Mouse (Mus musculus) forelimb bud, embryonic 11.5 days (tissue): ENCODE data around the gene Kank2.

Experiments used
- DNase-seq: peaks from one replicate; pipeline ENCODE4 v3.0.0-alpha.2; 2012; ENCODE audit warnings: low read depth, low spot score

Gene Kank2

DNA sequence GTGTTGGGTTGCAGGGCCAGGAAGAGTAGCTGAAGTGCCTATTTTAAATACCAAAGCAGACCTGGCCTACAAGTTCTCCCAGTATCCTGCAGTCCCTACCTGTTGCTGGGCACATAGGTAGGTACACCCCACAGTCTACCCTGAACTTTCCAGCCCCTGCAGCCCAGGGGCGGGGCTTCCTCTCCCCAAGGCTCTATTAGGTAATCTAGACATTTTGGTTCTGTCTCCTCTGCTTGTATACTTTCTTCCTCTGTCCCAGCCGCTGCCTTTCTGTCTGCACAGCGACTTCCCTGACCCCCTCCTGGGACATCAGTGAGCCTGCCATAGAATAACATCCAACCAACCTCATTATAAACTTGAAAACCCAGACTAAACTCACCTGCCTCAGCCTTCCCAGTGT lies 48.2 kb downstream of the Kank2 start:
- DNase-seq, result no peak

DNA sequence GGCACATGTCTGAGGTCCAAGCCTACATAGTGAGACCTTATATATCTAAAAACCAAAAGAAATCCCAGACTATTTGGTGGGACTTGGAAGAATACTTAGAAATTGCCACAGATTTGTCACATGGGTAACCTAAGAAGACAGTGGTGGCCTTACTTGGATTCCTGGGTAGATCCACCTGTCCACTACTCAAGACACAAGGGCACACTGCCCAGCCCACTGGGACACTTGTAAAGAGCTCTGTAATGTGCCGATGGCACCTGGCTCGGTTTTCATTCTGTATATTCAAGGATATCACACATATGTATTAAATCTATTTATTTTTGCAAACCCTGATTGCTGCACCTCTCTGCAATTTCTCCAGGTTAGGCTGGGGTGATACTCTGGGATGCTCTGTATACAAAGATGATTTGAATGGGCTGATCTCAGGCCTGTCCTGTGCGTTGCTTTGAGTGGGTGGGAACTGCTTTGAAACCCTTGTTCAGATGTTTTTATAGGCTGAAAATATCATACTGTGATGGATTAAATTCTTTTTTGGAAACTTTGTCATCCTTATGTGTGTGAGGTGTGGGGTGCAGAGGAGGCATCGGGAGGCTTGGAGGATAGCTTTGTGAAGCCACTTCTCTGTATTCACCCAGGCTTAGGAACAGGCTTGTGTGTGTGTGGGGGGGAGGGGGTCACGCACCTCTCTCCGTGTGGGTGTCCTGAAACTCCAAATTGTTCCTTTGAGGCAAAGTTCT lies 49.0 kb downstream of the Kank2 start:
- no peak for DNase-seq

DNA sequence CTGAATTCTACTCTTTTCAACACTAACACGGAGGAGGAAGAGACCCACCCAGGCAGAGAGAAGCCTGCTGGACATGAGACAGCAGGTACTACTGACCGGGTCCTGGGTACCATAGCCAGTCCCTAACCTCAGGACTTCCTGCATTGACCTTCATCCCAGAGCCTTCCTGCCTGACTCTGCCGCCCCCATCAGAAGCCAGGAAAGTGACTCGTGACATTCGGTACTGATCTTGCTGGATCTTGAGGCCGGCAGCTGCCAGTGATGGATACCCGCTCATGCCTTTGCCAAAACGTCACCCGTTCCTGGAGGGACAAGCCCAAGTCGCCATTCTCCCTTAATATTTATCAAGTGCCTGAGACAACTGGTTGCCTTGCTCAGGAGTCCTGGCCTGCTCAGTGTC lies 50.1 kb downstream of the Kank2 start:
- DNase-seq, result no peak

DNA sequence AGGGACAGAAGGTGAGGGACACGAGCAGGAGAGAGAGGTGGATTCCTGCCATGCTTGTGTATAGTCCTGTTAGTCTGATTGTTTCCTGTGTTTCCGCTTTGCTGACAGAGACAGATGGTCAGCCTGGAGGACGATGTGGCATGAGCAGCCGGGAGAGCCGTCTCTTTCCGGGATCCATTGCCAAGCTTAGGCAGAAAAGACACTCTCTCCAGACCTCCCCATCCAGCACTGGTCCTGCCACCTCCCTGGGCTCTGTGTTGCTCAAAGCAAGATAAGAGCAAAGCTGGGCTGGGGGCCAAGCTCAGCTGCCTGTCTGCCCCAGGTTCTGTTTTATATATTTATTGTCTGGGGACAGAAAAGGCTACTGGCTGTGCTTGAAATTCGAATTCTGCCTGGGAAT lies 50.5 kb downstream of the Kank2 start:
- no peak for DNase-seq

DNA sequence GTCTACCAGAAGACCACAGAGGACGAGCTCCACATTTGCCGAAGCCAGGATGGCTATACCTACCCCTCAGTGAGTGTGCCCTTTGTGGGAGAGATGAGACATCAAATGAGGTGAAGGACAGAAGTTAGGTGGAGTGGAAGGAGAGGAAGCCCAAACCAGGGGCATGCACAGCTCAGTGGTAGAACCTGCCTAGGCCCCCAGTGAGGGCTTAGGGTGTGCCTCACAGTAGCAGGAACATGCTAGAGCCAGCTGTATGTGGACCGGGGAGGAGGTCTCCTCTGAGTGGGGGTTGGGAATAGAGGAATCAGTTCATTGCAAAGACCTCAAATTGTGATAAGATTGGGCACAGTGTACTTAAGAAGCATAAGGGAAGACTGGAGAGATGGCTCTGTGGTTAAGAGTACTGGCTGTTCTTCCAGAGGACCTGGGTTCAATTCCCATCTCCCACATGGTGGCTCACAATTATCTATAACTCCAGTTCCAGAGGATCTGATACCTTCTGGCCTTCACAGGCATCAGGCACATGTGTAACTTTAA lies 51.2 kb downstream of the Kank2 start:
- DNase-seq, result no peak

DNA sequence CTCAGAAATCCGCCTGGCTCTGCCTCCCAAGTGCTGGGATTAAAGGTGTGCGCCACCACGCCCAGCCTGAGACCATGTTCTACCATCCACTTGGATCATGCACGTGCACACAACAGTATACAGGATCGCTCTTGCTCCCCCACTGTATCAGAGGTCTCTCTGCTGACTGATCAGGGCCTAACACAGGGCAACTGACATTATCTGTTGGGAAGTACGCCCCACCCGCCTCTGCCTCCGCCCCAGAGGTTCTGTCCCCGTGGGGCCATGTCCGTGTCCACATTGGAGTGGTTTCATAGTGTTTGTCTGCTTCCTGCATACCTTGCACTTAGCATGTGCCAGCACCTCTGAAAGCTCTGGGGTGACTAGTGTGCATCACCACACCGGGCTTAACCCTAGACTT lies 57.0 kb downstream of the Kank2 start:
- DNase-seq, result no peak

DNA sequence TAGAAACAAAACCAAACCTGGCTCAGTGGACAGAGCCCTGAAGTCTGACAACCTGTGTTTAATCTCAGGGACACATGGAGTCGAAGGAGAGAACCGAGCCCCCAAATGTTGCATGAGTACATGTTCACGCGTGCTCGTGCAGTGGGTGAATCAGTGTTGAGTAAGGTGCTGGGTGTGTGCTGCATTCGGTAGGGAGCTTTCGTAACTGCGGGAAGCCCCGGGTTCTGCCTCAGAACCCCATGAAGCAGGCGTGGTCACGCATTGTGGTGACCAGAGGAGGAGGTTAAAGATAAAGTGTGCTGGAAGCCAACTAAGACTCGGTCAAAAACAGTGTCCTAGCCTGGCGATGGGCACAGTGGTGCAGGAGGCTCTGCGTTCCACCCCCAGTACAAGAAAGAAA lies 58.1 kb downstream of the Kank2 start:
- no peak for DNase-seq

DNA sequence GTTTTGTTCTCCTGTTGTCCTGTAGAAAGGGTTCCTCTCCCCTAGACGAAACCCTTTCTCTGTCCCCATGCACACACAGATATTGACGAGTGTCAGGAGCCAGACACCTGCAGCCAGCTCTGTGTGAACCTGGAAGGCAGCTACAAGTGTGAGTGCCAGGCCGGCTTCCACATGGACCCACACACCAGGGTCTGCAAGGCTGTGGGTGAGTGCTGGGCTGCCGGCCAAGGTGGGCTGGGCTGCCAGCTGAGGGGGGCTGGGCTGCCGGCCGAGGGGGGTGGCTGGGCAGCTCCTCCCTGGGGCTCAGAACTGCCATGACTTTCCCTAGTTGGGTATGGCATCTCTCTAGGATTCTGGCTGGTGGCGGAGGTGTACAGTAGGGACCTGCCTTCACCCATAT lies 59.8 kb downstream of the Kank2 start:
- no peak for DNase-seq

DNA sequence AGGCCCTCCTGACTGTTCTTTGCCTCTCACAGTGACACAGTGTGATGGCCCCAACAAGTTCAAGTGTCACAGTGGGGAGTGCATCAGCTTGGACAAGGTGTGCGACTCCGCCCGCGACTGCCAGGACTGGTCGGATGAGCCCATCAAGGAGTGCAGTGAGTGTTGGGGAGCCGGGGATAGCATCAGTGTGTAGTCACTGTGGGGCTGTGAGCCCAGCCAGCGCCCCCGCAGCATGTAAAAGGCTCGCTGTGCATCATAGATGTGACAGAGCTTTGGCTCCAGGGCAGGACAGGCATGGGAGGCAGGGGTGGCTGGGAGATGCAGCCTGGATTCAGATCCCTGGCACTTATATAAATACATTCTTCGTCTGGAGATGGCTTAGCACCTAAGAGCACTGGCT lies 61.4 kb downstream of the Kank2 start:
- no peak for DNase-seq

DNA sequence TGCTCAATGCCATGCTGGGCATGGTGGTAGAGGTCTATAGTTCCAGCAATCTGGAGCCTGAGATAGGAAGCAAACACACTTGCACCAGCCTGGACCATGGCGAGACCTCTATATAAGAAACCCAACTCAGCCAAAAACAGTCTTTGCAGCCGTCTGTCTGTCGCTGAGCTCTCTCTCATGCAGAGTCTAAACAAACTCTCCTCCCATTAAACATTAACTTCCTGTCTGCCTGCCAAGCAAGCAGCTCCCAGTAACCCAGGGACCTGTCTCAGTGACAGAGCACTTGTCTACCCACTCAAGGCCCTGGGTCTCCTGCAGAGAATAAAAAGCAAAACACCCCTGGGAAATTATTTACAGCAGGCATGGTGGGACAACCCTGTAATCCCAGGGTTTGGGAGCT lies 62.0 kb downstream of the Kank2 start:
- no peak for DNase-seq

DNA sequence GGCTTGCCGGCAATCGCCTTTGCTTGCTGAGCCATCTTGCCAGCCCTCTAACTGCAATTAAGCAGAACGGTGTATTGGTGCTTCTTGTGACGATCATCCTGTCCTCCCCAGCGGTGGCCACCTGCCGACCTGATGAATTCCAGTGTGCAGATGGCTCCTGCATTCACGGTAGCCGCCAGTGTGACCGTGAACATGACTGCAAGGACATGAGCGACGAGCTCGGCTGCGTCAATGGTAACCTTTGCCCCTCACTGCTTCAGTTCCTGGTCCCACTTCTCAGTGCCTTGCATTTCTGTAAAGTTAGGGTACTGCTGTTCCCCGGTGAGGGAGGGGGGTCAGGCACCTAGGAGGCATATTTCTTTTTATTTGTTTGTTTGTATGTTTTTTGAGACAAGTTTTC lies 63.4 kb downstream of the Kank2 start:
- DNase-seq, result no peak

DNA sequence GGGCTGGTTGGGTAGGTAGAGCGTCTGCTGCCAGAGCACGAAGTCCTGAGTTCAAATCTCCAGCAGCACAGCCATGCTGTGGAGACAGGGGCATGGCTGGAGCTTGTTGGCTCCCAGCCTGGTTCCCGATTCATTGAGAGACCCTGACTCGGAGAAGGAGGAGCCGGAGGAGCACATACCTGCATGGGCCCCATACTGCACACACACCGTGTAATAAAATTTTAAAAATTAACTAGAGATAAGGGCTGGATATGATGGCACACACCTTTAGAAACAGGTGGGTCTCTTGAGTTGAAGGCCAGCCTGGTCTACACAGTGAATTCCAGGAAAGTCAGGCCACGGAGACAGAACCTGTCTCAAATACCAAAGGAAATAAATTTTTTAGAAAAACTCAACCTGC lies 64.6 kb downstream of the Kank2 start:
- no peak for DNase-seq

DNA sequence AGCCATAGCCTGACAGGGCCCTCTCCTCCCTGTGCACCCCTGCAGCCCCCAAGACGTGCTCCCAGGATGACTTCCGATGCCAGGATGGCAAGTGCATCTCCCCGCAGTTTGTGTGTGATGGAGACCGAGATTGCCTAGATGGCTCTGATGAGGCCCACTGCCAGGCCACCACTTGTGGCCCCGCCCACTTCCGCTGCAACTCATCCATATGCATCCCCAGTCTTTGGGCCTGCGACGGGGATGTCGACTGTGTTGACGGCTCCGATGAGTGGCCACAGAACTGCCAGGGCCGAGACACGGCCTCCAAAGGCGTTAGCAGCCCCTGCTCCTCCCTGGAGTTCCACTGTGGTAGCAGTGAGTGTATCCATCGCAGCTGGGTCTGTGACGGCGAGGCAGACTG lies 65.1 kb downstream of the Kank2 start:
- no peak for DNase-seq

DNA sequence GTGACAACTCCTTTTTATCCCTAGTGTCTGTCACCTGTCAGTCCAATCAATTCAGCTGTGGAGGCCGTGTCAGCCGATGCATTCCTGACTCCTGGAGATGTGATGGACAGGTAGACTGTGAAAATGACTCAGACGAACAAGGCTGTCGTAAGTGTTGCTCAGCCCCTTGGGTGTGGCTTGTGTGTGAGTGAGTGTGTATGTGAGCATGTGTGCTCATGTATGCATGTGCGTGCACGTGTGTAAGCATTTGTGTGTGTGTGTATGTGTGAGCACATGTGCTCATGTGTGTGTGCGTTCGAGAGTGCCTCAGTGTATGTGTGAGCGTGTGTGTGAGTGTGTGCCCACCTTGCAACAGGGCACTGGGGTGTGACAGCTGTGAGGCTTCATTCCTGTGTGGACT lies 66.3 kb downstream of the Kank2 start:
- no peak for DNase-seq

DNA sequence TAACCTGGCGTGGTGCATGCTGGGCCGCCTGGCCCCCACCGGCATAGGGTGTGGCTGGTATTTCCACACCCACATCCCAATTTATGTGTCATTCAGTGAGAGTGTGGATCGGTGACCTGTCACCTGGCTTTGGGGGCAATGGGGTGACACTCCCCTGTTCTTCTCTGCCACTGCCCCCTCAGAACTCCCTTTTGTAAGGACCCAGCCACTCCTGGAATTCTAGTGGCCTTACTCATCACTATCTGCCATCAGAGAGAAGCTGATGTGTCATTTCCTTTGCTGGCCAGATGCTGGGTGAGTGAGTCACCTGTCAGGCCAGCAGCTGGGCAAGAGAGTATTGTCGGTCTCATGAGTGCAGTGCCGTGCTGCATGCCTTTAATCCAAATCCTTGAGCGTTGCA lies 69.3 kb downstream of the Kank2 start:
- no peak for DNase-seq

DNA sequence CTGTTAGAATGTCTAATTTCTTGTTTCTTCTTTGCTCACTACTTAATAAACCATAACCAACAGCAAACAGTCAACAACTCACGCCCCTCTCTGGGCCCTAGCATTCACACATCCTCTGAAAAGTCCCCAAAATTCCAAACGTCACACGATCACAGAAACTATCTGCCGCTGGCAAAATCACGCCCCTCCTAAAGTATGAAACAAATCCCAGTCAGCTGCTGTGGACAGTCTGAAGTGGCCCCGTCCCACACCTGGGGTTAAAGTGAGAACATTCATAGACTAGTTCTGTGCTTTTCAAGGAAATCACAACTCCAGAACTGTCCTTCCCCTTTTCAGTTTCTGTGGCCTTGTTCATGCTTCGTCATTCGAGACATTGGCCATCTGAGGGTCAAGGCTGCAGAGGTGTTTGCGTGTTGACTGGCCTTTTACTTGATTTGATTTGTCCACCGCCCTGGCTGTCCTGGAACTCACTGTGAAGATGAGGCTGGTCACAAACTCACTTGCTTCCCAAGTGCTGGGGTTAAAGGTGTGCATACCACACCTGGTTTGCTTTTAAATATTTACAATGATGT lies 70.2 kb downstream of the Kank2 start:
- no peak for DNase-seq

DNA sequence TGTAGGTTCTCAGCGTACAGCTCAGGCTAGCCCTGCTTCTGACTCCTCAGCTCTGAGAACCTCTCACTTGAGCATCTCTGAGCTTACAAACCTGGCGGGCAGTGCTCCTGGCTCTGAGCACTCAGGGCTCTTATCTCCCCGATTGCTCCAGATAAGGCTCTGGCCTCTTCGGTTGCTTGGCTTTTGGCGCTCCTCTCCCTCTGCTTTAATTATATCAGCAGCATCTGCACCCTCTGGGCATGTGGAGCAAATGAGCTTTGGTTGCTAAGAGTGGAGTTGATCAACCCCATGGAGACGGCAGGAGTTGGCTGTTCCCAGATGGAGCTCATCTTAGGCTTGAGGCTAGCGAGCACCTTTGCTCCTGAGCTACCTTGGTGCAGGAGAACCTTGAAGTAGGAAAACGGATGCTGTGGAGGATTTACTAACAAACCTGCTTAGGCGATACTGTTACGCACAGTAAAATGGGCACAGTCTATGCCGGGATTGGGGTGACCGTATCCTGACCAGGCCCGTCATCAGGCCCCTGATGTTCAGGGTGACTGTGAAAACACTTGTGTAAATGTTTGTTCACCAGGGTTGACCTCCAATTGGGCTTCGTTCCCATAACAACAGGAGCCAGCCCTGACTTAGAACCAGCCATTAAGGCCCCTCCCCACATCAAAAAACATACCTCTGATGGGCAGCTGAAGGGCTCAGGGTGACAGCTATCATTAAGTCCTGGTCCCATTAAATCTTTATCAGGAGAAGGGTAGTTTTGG lies 72.1 kb downstream of the Kank2 start:
- DNase-seq, result no peak

DNA sequence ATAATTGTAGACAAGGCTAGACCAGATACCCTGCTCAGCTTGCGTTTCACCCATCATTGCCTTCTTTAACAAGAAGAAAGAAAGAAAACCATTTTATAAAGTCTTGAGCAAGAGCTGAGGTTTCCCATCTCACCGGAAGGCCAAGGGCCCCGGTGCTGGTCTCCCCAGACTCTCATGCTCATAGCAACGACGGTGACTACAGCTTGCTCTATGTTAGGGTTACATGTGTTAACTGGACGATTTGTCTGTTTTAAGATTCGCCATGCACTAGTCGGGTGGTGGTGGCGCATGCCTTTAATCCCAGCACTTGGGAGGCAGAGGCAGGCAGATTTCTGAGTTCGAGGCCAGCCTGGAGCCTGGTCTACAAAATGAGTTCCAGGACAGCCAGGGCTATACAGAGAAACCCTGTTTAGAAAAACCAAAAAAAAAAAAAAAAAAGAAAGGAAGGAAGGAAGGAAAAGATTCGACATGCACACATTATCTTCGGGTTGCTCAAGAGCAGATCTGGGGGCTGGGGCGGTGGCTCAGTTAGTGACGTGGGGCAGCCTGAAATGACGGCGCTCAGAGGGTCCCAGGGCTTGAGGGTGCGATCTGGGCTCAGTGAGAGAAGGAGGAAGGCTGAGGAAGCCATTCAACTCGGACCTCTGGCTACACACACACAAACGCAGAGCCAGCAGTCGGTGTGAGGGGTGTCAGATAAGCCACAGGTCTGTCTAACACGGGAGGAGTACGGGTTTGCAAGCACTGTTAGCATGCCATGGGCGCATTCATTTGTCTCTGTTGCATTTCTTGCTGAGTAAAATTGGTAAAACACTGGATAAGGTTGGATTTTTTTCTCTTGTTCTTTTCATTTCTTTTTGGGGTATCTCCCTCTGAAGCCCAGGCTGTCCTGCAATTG lies 73.1 kb downstream of the Kank2 start:
- no peak for DNase-seq

DNA sequence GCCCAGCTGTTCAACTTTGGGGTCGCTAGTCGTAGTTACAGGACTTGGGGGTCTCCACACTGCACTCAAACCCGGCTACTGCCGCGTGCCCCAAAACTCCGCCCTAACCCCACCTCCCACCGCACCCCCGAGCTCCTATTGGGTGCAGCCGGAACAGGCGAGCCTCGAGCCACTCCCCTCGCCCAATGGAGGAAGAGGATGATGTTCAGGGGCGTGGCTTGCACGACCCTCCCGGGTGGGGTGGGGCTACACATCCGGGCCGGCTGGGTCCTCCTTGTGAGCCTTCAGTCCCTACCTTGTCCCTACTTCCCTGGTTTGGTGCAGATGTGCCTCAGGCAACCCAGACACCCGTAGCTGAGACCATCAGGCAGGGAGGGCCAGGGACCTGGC lies 74.4 kb downstream of the Kank2 start:
- peak; percentile 92 for DNase-seq

DNA sequence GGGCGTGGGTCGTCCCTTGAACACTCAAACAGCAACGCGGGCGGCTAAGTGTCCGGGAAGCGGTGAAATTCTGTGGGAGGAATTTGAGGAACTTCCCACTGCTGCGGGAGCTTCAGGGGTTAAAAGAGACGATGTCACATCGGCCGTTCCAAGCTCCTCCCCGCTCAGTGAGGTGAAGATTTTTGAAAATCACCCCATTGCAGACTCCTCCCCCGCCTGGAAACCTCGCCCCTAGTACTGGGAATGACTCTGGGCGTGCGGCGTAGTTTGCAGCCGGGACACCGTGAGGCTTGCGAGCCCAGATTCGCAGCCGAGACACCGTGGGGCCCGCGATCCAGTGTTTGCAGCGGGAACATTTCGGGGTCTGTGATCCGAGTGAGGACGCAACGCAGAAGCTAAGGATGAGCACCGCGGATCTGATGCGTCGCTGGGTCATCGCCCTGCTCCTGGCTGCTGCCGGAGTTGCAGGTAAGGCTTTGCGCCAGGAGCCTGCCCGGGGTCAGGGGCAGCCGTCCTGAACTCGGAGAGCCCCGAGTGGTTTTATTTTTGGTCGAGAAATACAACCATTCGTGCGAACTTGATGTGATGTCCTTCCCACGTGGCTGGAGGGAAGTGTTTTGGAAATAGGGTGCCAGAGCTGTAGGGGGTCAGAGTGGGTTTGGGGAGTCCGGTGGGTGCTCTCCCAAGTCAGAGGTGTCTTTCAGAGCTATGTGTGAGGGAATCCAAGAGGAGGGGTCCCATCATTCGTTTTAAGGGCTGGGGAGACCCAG lies 75.0 kb downstream of the Kank2 start, which contains the start of gene Ldlr:
Gene Ldlr (plus strand): TSS at position 107 of the 770 bp plus-strand sequence.
- peak; percentile 91 for DNase-seq

DNA sequence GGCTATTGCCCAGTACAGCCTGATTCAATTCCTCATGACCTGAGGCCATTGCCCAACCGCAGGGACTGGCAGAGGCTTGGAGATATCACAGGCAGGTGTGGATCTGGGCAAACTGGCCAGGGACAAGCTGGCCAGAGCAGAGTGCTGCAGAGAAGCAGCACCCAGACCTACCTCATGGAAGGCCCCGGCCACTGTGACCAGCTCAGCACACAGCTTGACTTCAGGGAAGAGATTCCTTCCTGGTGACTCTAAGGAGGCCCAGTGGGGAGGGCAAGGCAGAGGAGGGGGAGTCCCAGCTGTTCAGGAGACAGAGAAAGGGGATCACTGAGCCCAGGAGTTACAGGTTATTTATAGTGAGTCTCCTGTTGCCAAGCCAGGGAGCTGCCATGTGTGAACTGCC lies 77.5 kb downstream of the Kank2 start:
- no peak for DNase-seq
